Mouse (Mus musculus) heart, embryonic 16.5 days (tissue): ENCODE measurements around the gene Fam155a. TPM values are rescaled to one million over a fixed set of nuclear protein-coding genes. Genes with fewer than 3 reads are reported as not detected.
A peak's percentile ranks its signal among the peaks of the same experiment; 100 is the strongest.

ENCODE experiments used
- ATAC-seq: fragments of 200-750 bp; cut with Nextera tagmentation; replicated peaks from 2 replicates; pipeline ENCODE4 v1.8.0; 2017; ENCODE audit warnings: moderate number of reproducible peaks; ENCODE audit not compliant: insufficient read depth, low FRiP score; ENCODE audit errors: extremely low read depth
- H3K27ac ChIP-seq: fragments of 300-500 bp; sonication (generic); 2 replicates; pipeline ENCODE4 v1.5.1; 2014; ENCODE audit warnings: mild to moderate bottlenecking, low read length, control low read depth, moderate library complexity
- H3K27me3 ChIP-seq: fragments of 300-500 bp; sonication (generic); 2 replicates; pipeline ENCODE4 v1.6.1; 2014; ENCODE audit warnings: low read length, mixed read lengths; ENCODE audit not compliant: control insufficient read depth, insufficient read depth
- H3K36me3 ChIP-seq: fragments of 300-500 bp; sonication (generic); 2 replicates; pipeline ENCODE4 v1.6.1; 2014; ENCODE audit not compliant: control insufficient read depth, insufficient read depth
- H3K4me1 ChIP-seq: fragments of 300-500 bp; sonication (generic); 2 replicates; pipeline ENCODE4 v1.6.1; 2014; ENCODE audit warnings: low read length, mixed read lengths; ENCODE audit not compliant: control insufficient read depth, insufficient read depth
- H3K4me2 ChIP-seq: fragments of 300-500 bp; sonication (generic); 2 replicates; pipeline ENCODE4 v1.6.1; 2014; ENCODE audit warnings: low read depth, mild to moderate bottlenecking, control low read depth, low read length
- H3K4me3 ChIP-seq: fragments of 300-500 bp; sonication (generic); 2 replicates; pipeline ENCODE4 v1.5.1; 2014; ENCODE audit warnings: mild to moderate bottlenecking, control low read depth, low read length
- H3K9ac ChIP-seq: fragments of 300-500 bp; sonication (generic); 2 replicates; pipeline ENCODE4 v1.6.1; 2014; ENCODE audit warnings: low read length, control low read depth
- H3K9me3 ChIP-seq: fragments of 300-500 bp; sonication (generic); replicated peaks from 2 replicates; pipeline ENCODE4 v1.6.1; 2016; ENCODE audit warnings: low read length; ENCODE audit not compliant: control insufficient read depth
- WGBS: fragments of 180-500 bp; shearing (Covaris S2); extraction: QIAGEN DNeasy Blood & Tissue Kit; methylation state at CpG from one replicate; pipeline ENCODE4 v1.1.7; 2014; 5-methylcytosine and 5-hydroxymethylcytosine counted together
- microRNA-seq: library from miRNA; unstranded; fragments of <30 nt; microRNA quantifications from one replicate; pipeline ENCODE4, GENCODE M21; 2017
- polyA plus RNA-seq: library from polyadenylated mRNA; unstranded; fragments of >200 nt; fragmentation: Nextera tagmentation; extraction: Ambion mirVana; gene quantifications from 2 replicates; pipeline ENCODE4 v1.2.1, GENCODE M21; 2015

Fam155a gene
- polyA plus RNA-seq, 1 experiment from 2014 or later = 0.07 TPM

DNA sequence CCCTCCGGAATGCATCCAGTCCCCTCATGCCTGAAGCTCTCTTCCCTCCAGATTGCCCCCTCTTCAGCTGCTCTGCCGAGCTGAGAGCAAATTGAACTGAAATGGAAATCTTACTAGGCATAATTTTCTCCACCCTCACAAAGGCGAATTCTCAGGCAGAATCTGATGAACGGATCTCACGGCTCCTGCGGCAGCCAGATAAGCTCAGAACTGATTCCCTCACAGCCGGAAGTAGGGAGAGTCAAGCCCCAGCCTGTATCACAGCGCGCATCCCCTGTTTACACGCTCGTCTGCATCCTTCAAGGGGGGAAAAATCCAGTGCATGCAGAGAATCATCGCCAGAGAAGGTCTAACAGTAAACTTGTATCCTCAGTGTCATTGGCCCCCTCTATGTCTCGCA lies 612.3 kb downstream of the Fam155a start:
- H3K27ac ChIP-seq = no peak overlapping the region
- no peak overlapping the region for H3K4me3 ChIP-seq
- H3K27me3 ChIP-seq = no peaks in the 10 kb centered on the region
- 59% methylated on average over 13 of the region's 13 CpGs for WGBS
- no peak for ATAC-seq
- H3K36me3 ChIP-seq = no peaks in the 10 kb centered on the region
- H3K4me1 ChIP-seq = peaks cover 8% of the 10 kb centered on the region
- H3K9ac ChIP-seq = no peak overlapping the region
- no peak overlapping the region for H3K4me2 ChIP-seq
- no peaks in the 10 kb centered on the region for H3K9me3 ChIP-seq

DNA sequence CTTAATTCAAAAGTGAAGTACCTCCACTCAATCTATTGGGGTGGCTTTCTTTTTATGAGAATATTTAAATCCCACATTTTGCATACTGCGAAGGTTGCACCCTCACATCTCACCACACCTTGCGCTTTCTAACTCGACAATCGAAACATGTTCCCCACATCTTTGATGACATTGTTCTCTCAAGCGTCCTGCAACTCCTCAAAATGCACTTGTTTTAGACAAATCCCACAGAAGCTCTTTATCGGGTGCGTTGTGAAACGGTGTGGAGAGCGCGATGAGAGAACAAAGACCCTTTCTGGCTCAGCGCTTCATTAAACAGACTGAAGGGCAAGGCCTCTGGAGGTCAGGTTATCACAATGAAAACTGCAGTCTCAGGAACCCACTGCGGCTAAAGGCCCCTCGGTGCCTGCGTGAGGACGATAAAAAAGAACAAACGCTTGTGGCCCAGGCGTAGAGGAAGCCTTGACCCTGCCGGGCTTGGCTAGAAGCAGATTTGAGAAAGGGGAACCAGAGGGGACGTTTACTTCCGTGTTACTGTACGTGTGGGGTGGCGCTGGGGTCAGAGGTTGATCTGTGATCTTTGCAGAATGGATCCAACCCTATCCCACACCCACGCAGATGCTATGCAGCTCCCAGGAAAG lies 613.7 kb downstream of the Fam155a start:
- H3K9ac ChIP-seq = 0 out of 2 replicates have a peak overlapping the region, but pooled peaks have one; percentile 6
- no peak overlapping the region for H3K27ac ChIP-seq

More for the DNA sequence above, 613.7 kb downstream of the Fam155a start:
- Histone ChIP-seq H3K4me3 (peak overlapping the region; percentile 6; the same call in 1 of the 2 replicates), H3K4me2 (peak overlapping the region; percentile 48), H3K27me3 (no peaks in the 10 kb centered on the region), H3K4me1 (peaks cover 8% of the 10 kb centered on the region), H3K36me3 (no peaks in the 10 kb centered on the region), H3K9me3 (no peaks in the 10 kb centered on the region)
- ATAC-seq = 0 out of 2 replicates have a peak, but pooled peaks have one; percentile 6
- 19% methylated on average over 23 of the region's 23 CpGs for WGBS

Small RNAs within 50 kb of the gene (microRNA-seq; reads per million reads assigned to microRNA genes)
- gene Gm47312 = not detected

Other genes starting within 250 kb of the Fam155a start
- not detected in 2 replicates for gene Gm10217, start 93.1 kb upstream of the Fam155a start, polyA plus RNA-seq
- gene Lig4, start 206.5 kb upstream of the Fam155a start, polyA plus RNA-seq = 4.1 and 6.4 TPM in 2 replicates
- gene Abhd13, start 206.5 kb upstream of the Fam155a start, polyA plus RNA-seq = 11.1 and 11.8 TPM in 2 replicates
- 0.15 and 0.22 TPM in 2 replicates for gene Tnfsf13b, start 235.3 kb upstream of the Fam155a start, polyA plus RNA-seq